Mouse (Mus musculus): ENCODE data around the gene Omt2a.

GRCm38 (mm10) chr9:78351504-78352220 lies 37.1 kb upstream of the Omt2a start:
- TF ChIP-seq CTCF (IDR thresholded peaks at IDR 0.05; ENCODE audit: insufficient read depth, low read length), result no peak
- TF ChIP-seq POLR2A (IDR thresholded peaks at IDR 0.05; ENCODE audit: borderline replicate concordance, extremely low read depth, low read depth, low read length), result no peak

Data from lung, adult 2 months (tissue).